Mouse (Mus musculus) kidney, adult 11 months (tissue): ENCODE measurements around the gene Srxn1.
A peak's percentile ranks its signal among the peaks of the same experiment; 100 is the strongest.

Source experiments
- DNase-seq: peaks from one replicate; pipeline ENCODE4 v3.0.0; 2022

The Srxn1 gene

DNA sequence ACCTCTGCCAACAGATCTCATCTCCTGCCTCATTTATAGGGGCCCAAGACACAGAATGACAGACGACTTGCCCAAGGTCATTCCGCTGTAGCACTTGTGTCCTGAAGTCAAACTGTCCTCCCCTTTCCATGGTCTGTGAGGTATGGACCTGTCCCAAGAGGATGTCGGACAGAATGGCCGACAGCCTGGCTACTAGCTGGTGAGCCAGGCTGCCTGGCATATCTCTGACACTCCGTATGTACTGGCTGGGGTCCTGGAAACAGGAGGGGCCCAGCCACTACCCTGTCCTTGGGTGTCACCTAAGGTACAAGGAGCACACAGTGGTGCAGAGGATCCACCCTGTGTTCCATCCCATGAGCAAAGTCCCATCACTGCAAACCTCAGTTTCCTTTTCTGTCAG lies 14.8 kb upstream of the Srxn1 start:
- DNase-seq: no peak

DNA sequence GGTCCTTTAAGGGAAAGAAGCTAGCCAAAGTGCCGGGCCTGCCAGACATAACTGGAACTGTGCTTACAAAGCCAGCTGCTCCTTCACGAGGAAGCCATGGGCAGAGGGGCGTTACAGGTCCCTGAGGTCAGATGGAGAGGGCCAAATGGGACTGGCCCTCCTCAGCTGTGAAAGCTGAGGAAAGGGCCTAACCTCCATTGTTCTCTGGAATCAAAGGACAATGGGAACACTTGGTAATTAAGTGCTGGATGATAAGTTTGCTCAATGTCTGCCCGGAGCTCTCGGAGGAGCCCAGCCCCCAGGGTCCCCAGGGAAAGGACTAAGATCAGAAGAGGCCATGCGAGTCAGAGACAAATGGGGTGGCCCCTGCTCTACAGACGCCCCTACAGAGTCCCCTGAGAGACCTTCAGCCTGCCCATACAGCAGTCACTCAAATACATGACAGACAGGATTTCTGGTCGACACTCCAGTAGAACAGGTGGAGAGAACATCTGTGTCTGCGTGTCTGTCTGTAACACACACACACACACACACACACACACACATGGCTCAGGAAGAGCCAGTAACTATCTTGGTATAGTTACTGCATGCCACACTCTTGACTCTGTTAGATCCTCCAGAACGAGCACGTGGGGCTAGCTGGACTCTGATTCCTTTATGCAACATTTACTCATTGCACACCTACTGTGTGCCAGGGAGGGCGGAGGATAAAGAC lies 13.8 kb upstream of the Srxn1 start:
- no peak for DNase-seq

DNA sequence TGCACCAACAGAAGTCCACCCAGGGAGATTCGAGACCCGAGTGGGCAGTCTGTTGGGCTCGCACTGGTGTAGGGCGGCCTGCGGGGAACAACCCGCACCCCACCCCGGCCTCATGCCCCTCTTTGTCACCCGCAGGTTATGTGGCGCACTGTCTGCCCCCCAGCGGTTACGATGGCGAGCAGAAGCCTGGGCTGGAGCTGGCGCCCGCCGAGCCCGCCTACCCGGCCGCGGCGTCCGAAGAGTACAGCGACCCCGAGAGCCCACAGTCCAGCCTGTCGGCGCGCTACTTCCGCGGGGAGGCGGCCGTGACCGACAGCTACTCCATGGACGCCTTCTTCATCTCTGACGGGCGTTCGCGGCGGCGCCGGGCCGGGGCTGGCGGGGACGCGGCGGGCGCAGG lies 12.4 kb upstream of the Srxn1 start:
- DNase-seq: no peak

DNA sequence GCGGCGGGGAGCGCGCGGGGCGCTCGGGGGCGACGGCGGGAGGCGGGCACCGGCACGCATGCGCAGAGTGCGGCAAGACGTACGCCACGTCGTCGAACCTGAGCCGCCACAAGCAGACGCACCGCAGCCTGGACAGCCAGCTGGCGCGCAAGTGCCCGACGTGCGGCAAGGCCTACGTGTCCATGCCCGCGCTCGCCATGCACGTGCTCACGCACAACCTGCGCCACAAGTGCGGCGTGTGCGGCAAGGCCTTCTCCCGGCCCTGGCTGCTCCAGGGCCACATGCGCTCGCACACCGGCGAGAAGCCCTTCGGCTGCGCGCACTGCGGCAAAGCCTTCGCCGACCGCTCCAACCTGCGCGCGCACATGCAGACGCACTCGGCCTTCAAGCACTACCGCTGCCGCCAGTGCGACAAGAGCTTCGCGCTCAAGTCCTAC lies 11.9 kb upstream of the Srxn1 start:
- DNase-seq: no peak

DNA sequence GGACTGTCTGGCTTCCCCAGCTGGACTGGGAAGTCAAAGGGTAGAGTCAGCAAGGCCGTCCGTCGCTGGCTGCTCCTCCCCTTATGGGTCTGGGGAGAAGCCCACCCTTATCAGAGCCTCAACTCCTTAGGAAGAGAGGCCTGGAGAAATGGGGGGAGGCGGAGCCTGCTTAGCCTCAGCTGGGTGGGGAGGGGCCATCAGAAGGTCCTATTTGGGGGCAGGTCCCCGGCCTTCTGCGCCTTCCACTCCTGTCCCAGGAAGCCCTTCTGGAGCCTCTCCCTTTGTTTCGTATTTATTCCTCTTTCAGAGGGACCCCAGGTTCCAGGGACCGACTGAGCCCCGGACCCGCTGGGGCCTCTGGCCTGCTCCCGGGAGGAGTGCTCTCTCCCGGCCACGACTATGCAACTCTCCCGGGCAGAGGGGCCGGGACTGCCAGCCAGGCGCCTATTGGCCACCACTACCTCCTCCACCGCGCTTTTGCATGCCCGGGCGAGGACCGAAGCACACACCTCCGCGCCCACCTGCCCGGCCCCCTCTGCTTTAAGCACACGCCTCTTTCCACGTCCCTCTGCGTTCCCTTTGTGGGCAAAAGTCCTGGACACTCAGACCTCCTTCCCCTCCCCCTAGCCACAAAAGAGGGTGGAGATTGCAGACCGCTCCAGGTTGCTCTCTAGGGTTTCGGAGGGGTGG lies 10.3 kb upstream of the Srxn1 start:
- no peak for DNase-seq

DNA sequence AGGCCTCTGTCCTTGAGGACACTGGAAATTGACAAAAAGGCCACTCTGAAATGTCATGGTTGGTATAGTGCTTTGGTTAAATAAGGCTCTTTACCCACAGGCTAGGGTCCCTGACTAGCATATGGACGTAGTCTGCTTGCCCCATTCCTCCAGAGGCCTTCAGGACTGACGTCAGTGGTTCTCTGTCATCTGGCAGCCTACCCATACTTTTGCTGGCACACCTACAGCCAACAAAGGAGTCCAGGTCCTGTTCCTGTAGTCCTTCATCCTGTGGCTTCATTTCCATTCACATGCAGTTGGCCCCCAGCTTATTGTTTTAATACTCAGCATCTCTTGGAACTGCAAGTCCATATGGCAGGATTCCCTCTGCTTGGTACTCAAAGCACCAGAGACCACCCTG lies 8.4 kb upstream of the Srxn1 start:
- no peak for DNase-seq

DNA sequence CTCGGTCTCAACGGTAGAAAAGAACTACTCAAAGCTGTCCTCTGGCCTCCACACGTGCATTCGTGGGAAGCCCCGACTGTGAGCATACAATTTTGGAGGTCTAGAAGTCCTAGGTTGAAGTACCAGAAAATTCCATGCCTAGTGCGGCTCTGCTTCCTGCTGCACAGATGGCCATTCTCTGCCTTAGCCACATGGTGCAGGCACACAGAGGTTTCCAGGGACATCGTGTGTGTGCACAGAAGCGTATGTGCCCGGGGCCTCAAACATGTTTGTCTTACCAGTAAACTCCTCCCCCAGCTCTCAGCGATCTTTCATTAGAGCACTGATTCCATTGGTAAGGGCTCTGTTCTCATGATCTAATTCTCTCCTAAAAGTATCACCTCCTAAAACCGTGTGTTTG lies 7.4 kb upstream of the Srxn1 start:
- no peak for DNase-seq

DNA sequence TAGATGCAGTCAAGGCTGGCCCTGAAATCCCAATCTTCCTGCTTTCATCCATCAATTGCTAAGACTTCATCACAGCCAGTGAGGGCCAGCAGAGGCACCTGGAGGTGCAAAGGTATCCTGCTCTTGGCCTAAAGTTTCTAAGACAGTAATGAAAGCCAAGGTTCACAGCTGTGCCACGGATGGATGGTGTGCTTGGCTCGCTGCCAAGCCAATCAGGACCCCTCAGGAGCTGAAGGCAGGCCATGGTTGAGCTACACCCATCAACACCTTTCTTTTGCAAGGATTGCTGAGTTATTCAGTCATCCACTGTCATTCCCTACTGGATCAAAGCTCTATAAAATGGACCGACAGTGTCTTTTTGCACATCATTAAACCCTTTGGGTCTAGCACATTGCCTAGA lies 5.8 kb upstream of the Srxn1 start:
- DNase-seq: peak; percentile 42

DNA sequence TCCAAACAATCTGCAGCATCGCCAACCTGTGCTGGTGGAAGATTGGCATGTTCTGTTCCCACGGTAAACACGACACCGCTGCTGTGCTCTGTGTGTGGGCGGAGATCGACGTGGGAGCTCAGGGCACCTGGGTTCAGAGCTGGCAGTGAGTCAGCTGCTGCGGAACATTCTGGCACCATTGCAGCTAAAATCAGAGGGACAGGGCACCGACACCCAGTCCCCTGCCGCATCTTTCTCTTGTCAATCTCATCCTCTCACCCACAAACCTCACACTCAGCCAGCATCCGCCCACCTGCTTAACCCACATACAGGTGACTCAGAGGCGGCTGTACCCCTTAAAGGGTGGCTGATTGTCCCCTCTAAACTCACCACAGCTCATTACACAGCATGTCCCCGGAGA lies 3.6 kb upstream of the Srxn1 start:
- no peak for DNase-seq

DNA sequence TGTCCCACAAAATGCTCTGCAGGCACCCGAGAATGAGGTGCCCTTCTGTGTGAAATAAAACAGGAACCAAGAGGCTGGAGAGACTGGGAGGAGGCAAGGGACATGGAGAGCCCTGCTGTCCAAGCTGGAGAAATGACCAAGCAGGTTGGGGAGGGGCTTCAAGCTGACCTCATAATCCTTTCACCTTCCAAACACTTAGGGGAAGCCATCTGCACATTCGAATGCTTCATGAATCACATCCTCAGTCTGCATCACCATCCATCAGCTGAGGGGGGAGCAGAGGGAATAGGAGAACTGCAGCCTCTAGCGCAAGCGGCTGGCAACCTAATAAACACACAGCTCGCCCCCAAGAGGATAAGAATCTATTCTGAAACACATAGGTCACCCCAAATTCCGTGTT lies 2.9 kb upstream of the Srxn1 start:
- no peak for DNase-seq

DNA sequence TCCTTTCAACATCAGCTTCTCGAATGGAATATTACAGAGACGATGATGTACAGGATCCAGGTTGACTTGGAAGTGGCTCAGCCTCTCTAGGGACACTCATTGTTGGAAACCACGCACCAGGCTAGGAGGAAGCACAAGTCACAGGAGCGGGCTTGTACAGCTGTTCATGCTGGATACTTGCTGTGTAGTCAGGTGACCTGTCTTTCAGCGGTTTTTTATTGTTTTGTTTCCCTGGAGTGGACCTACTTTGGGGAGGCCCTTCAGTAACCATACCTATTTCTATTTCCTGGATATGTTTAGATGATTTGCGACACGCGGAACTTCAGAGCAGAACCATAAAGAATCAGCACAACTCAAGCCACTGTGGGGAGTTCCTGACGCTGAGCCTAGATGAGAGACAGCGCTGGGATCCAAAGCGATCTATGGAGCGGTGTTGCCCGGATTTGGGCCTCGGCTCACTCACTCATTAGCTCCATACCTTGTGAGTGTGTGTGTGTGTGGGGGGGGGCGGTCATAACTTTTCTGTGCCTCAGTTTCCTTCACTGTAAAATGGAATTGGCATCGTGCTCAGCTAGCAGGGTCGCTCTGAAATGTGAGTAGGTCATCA lies 502 bp upstream of the Srxn1 start:
- no peak for DNase-seq

DNA sequence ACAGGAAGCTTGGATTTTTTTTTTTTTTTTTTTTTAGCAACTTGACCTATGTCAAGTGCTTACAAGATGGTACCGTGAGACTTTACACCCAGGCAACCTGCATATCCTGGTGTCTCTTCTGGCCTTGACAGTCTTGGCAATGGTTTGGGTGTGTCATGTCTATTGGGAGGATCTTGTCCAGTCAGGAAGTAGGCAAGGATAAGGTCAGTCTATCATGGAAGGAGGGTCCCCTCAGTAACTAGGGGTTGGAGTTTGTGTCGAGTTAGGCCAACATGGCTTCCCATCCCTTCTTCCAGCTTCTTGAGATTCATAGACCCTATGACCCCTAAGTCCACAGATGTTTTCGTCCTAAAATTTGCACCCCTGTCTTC lies 894 bp downstream of the Srxn1 start:
- DNase-seq: no peak

DNA sequence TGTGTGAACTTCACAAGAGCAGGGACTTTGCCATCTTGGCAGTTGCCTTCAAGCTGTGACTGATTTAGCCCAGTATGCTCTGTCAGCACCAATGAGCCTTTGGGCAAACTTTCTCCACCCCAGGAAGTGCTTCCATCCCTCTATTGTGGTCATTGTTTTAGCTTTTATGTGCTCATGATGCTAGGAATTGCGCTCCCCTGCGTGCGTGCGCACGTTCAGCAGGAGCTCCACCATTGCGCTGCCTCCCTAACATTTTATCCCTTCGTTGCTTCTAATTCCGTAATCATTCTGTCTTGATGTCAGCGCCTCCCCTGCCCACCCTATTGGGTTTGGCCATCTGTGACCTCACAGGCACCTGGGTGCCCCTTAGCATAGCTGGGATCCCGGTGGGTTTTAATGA lies 1.3 kb downstream of the Srxn1 start:
- DNase-seq: no peak

DNA sequence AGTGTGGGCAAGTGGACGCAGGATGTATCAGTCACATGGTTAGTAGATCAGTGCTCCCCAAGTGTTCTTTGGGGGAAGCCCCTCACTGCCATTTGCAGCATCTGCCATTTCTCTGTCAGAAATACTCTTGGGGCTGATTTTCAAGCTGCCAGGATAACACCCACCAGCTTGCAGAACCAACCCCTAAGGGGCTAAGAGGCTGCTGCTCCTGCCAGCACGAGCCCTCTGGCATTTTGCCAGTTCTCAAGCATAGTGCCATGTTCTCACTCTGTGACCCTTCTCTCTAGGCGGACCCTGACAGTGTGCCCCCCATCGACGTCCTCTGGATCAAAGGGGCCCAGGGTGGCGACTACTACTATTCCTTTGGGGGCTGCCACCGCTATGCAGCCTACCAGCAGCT lies 3.4 kb downstream of the Srxn1 start:
- no peak for DNase-seq

DNA sequence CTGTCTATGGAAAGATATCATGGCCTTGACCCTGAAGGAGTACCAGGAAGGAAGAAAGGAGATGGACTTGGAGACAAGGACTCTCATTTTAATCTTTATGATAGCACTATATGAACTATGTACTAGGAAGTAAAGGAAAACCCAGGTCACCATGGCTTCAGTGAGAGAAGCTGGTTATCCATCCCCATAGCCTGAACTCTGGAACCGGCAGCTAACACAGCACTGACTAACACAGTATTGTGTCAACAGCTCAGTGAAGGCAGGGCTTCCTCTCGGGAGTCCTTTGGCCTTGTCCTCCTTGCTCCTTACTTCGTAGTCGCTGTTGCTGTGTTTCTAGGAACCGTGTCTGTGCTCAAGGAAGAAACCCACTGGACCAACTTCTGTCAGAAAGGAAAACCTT lies 4.1 kb downstream of the Srxn1 start:
- DNase-seq: no peak

DNA sequence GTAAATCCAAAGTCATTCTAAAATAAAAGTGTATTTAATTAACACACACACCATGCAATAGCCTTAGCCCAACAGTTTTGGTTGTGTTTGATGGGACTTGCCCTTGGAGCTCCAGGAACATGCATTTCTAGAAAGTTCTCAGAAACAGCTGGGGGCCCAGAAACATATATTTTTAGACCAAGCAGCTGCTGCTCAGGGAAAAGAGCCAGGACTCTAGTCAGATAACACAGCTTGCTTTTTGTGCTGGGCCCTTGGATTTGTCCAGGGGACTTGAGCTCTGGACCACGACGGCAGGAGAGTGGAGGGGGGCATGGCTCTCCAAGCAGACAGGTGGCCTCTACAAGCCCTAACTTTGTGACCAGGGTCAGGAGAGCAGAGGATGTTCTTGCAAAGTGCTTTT lies 6.0 kb downstream of the Srxn1 start:
- DNase-seq: no peak

DNA sequence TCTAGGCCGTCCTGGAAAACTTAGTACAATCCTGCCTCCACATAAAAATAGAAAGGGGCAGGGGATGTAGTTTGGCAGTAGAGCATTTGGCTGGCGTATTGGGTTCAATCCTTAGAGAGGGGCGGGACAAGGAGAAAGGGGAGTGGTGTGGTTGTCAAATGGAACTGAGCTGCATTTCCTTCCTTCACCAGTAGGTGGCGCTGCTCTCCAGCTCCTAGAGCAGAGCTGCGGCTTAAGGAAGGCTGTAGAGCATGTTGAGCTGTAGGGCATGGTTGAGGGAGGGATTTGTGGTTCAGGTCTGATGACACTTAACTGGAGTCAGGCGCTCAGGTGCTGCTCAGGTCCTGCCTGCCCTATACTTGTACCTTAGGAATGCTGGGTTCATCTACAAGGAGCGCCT lies 6.6 kb downstream of the Srxn1 start:
- peak; percentile 84 for DNase-seq

DNA sequence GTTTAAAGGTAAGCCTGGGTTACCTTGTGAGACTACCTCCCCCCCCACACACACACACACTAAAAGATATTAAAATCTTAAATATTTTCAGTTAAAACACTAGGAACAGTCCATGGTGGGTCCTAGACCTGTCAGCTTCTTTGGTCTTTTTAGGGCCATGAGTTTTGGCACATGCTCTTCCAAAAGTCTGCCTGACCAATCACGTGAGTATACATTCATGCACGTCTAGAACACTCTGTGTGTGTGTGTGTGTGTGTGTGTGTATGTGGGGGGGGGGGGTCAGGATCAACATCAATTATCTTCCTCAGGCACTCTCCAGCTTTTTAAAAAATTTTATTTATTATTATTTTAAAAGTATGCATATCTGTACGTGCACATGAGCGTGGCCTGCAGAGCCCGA lies 7.2 kb downstream of the Srxn1 start:
- DNase-seq: no peak

DNA sequence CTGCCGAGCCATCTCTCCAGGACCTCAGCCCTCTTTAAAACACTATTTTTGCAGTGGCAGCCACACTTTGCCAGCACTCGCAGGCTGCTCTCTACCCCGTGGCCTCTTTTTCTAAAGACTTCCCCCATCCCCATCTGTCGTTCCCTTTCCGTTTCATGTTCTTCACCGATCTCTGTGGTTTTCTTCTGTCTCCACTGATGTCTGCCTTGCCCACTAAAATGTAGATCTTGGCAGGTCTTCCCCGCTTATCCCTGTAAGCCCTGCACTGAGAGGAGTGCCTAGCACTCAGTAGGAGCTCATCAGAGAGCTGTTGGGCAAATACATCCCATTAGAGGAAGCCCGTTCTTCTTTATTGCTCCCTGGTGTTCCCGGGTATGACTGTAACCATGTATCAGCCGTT lies 7.7 kb downstream of the Srxn1 start:
- no peak for DNase-seq

DNA sequence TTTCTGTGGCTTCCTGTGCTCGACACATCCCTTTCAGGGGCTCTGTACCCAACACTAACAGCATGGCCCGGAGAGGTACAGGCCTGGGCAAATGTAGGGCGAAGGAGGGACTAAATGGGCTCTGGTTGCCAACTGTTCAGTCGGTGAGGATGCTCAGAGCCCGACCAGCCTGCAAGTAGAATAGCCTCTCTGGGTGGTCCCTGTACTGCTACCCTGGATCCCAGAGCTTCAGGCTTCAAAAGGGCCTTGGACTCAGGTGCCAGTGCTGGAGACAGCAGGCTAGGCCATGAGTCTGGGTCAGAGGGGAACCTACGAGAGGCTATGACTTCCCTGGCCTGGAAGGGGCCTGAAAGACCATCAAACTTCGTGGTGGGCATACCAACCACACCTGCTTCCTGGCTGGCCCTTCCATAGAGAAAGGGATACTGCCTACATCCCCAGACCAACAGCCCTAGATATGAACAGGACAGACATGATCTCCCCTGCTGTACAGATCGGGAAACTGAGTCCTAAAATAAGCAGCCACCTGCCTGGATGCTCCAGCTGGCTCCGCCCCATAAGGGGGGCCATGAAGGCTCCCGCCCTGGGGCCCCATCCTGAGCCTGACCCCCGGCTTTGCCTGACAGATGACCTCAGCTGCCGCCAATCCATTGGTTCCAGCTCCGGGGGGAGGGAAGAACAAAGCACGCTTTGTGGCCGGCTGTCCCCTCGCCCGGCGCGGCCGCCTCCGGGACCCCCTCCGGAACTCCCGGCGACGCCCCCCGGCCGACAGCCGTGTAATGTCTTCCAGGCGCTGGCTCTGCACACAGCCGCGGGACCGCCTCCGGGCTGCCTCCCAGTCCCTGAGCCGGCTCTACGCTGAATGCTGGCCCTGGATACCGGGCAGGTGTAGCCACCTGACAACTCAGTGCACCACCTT lies 9.0 kb downstream of the Srxn1 start:
- no peak for DNase-seq

DNA sequence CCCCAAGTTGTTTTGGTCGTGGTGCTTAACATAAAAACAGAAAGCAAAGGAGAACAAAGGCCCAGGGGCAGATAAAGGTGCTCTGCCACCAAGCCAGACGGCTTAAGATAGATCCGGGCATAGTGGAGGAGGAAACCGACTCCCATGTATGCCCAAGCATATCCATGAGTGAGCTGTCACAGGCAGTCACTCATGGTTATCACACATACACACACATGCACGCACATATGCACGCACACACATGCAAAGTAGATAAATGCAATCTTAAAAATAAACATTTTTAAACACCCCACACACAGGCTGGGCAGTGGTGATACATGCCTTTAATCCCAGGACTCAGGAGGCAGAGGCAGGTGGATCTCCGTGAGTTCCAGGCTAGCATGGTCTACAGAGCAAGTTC lies 12.4 kb downstream of the Srxn1 start:
- no peak for DNase-seq

DNA sequence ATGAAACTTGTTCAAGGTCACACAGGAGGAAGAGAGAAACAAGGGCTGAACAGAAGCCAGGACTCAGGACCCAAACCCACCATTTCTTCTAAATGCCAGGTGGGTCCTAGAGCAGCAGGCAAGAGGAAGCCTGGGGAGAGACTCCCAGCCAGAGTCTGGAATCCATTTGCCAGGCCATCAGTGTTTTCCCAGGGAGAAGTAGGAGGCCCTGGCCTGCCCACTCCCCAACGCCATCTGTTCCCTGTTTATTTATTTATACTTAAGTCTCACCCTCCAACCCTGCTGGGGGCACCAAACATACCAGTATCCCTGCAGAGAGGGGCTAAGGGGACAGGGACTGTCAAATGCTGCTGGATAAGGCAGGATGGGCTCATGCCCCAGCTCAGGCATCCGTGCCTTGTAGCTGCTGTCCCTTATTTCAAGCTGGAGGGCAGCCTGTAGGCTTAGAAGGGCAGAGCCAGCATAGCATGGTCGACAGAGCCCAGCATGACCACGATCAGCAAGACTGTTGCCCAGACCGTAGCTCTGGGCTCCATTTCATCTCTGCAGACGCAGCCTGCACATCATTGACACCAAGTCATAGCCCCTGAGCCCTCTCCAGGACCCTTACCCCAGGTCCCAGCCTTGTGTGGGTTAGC lies 14.0 kb downstream of the Srxn1 start:
- DNase-seq: no peak

DNA sequence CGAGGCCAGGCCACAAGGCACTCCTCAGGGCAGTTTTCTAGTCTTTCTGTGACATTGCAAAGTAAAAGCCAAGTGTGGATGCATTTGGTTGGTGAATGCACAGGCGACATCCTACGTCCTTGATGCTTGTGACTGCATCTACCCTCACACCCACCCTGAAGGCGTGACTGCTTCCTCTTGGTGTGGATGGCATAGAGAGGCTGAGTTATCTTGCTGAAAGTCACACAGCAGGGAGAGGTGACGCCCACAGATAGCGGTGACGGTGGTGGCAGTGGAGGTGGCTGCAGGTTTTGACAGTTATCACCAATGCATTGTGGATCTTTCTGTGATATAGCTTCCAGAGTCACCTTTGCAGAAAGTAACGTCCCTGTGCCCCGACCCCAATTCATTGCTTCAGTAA lies 17.6 kb downstream of the Srxn1 start:
- no peak for DNase-seq
